Mouse (Mus musculus) liver, embryonic 18 days (tissue): ENCODE measurements around the gene Gm26965. TPM values are rescaled to one million over a fixed set of nuclear protein-coding genes. Genes with fewer than 3 reads are reported as not detected.

Experiments used
- polyA plus RNA-seq: library from polyadenylated mRNA; depleted of rRNA; stranded (reverse); fragments of >200 nt; gene quantifications from 2 replicates; pipeline ENCODE4 v1.2.3, GENCODE M21; 2012; rRNA removed

The Gm26965 gene
- polyA plus RNA-seq = not detected in 2 replicates

DNA sequence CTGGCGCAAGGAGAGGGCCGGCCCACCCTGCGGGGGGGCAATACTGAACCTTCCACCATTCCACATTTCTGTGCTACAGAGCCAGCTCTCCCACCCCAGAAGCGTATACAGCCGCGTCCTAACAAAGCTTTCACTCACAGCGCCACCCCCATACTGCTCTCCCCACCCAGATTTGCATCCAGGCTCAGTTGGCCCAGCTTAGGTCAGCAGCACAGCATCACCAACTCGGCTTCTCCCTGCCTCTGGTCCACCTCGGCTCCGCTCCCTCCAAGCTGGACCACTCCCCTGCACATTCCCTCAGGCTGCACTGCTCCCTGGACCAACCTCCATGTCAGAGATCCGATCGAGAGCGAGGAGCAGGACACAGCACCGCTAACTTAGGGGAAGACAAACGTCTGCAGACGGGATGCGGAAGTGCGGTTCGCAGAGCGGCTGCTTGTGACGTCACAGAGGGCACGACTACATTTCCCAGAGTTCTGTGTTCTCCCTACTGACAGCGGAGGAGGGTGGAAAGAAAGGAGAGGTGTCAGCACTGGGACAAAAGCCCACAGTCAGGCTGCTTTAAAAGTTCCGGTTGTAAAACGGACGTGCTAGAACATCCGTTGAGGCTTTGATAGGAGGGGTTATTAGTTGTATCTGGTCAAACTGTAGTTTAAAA, at the start of gene Gm26965, which contains the start of gene Zfp87:
Gene Gm26965, minus strand, starts transcription at position 399 of the 658 bp plus-strand sequence.
Gene Zfp87, minus strand, starts transcription at position 425 of the 658 bp plus-strand sequence.

GRCm38 (mm10) chr13:67553730-67554129, 27.8 kb upstream of the Gm26965 start, which contains the start of gene Zfp748:
TSS of gene Zfp748 (minus strand) at chr13:67553830.

DNA sequence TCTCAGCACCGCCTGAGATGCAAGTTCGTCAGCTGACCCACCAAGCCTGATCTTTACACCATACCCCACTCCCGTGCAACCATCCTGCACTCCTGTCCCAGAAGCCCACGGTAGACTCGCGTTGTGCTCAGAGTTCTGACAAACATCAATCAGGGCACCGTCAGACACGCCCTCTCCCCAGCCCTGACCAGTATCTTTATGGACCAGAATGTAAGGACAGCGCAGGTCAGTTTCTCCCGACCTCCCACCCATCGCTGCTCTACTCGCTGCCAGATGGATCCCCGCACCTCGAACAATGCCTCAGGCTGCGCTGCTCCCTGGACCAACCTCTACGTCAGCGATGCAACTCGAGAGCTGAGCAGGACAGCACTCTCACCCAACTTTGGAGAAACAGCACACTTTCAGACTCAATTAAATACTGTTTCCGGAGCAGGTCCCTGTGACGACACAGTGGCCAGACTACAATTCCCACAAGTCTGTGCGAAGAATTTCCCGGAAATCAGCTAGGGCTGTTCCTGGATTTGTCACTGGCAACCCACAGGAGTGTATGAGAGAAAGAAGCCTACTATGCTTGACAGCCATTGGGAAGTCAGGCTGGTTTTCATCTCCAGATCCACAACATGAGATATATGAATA, 25.7 kb downstream of the Gm26965 start, which contains the start of gene Zfp58:
Gene Zfp58, minus strand, starts transcription at position 472 of the 636 bp plus-strand sequence.

DNA sequence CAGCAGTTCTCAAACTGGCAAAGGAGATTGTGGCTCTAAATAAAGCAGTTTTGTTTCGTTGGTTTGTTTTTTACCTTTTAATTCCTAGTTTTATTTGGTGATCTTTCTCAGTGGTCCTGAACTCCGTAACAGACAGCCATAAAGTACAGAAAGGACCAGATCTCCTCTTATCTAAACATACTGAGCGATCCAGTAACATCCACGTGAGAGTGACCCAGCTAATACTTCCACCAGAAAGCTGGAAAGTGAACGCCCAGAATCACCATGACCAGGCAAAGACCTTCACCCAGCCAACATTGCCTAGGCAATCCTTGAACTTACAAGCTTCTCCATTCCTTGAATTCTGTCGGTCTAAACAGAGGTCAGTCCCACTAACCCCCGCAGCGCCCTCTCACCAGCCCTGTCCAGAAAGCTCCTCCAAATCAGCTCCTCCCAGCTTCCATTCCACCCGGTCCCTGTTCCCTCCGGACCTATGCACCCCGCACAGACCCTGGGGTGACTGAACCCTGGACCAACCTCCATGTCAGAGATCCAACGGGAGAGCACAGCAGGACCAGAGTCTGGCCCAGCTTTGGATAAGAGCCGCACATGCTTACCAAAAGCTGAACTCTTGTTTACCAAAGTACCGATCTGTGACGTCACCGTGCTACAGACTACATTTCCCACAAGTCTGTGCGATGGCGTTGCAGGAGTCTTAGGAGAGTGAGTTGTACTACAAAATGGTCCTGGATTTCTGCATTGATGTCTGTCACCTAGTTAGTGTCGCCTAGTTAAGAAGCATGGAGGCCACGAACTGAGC, 42.1 kb downstream of the Gm26965 start, which contains the start of gene Zfp874b:
Gene Zfp874b, minus strand, starts transcription at position 634 of the 799 bp plus-strand sequence.

DNA sequence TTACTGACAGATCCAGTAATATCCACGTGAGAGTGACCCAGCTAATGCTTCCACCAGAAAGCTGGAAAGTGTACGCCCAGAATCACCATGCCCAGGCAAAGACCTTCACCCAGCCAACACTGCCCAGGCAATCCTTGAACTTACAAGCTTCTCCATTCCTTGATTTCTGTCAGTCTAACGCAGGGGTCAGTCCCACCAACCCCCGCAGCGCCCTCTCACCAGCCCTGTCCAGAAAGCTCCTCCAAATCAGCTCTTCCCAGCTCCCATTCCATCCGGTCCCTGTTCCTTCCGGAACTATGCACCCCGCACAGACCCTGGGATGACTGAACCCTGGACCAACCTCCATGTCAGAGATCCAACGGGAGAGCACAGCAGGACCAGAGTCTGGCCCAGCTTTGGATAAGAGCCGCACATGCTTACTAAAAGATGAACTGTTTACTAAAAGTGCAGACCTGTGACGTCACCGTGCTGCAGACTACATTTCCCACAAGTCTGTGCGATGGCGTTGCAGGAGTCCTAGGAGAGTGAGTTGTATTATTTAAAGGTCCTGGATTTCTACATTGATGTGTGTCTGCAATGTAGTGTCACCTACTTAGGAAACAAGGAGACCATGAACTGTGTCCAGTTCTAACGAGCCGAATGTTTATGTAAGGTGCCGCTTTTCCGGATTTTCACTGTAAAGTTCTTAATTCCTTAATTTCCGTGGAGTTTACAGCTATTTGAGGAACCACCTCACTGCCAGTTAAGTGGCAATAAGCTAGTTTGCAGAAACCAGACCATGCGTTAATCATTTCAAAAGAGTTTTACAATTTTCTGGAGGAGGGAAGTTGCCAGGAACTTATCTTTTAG, 74.6 kb downstream of the Gm26965 start, which contains the start of gene Zfp874a:
Gene Zfp874a, minus strand, starts transcription at position 453 of the 849 bp plus-strand sequence.

Other genes starting within 250 kb of the Gm26965 start
- 0.54 and 0.60 TPM in 2 replicates for gene Zfp458, start 247.7 kb downstream of the Gm26965 start, polyA plus RNA-seq
- 0.55 and 0.75 TPM in 2 replicates for gene Zfp457, start 219.7 kb downstream of the Gm26965 start, polyA plus RNA-seq
- 1.3 and 1.4 TPM in 2 replicates for gene Zfp595, start 193.6 kb downstream of the Gm26965 start, polyA plus RNA-seq
- not detected in 2 replicates for gene Gm28044, start 165.6 kb downstream of the Gm26965 start, polyA plus RNA-seq
- gene Zfp953, start 165.5 kb downstream of the Gm26965 start, polyA plus RNA-seq = 0.58 and 0.60 TPM in 2 replicates
- gene Gm28041, start 150.4 kb downstream of the Gm26965 start, polyA plus RNA-seq = 0.16 and 0.17 TPM in 2 replicates
- 0.26 and 0.30 TPM in 2 replicates for gene Zfp456, start 150.3 kb downstream of the Gm26965 start, polyA plus RNA-seq
- gene Zfp429, start 126.3 kb downstream of the Gm26965 start, polyA plus RNA-seq = 2.3 and 2.5 TPM in 2 replicates
- 0.05 and 0.18 TPM in 2 replicates for gene Zfp459, start 104.7 kb downstream of the Gm26965 start, polyA plus RNA-seq
- 3.2 and 3.7 TPM in 2 replicates for gene Zfp874a, start 74.5 kb downstream of the Gm26965 start, polyA plus RNA-seq
- 2.4 and 2.6 TPM in 2 replicates for gene Zfp874b, start 41.9 kb downstream of the Gm26965 start, polyA plus RNA-seq
- gene Zfp58, start 25.6 kb downstream of the Gm26965 start, polyA plus RNA-seq = 1.2 and 1.3 TPM in 2 replicates
- 7.7 and 8.6 TPM in 2 replicates for gene Zfp87, start within 50 bp of the Gm26965 start, polyA plus RNA-seq
- 1.7 and 1.9 TPM in 2 replicates for gene Zfp748, start 27.7 kb upstream of the Gm26965 start, polyA plus RNA-seq
- 0.84 TPM in 2 replicates for gene Zfp729b, start 83.6 kb upstream of the Gm26965 start, polyA plus RNA-seq
- not detected in 2 replicates for gene Gm49345, start 111.6 kb upstream of the Gm26965 start, polyA plus RNA-seq
- 0.81 and 0.91 TPM in 2 replicates for gene Zfp729a, start 111.6 kb upstream of the Gm26965 start, polyA plus RNA-seq
- 2.1 and 2.3 TPM in 2 replicates for gene Zfp738, start 160.9 kb upstream of the Gm26965 start, polyA plus RNA-seq
- gene Zfp65, start 203.0 kb upstream of the Gm26965 start, polyA plus RNA-seq = 1.2 and 1.4 TPM in 2 replicates
- gene Zfp85, start 229.1 kb upstream of the Gm26965 start, polyA plus RNA-seq = 0.68 and 0.71 TPM in 2 replicates